Mouse (Mus musculus): ENCODE measurements around the gene Egfr.

The Egfr gene

GRCm38 (mm10) chr11:16823830-16824545 lies 72.0 kb downstream of the Egfr start:
- DNase-seq (ENCODE audit: low read depth, low spot score): peak; percentile 9

GRCm38 (mm10) chr11:16829468-16829867 lies 77.5 kb downstream of the Egfr start:
- DNase-seq (ENCODE audit: low read depth, low spot score): no peak

- DNase-seq (ENCODE audit: low read depth, low spot score): peak; percentile 6
These were observed 78.7 kb downstream of the Egfr start for GRCm38 (mm10) chr11:16830531-16831227.

GRCm38 (mm10) chr11:16831974-16832464 lies 80.0 kb downstream of the Egfr start:
- no peak for DNase-seq (ENCODE audit: low read depth, low spot score)

GRCm38 (mm10) chr11:16838772-16839171 lies 86.8 kb downstream of the Egfr start:
- DNase-seq (ENCODE audit: low read depth, low spot score): no peak

- DNase-seq (ENCODE audit: low read depth, low spot score): no peak
These were observed 90.9 kb downstream of the Egfr start for GRCm38 (mm10) chr11:16842924-16843323.

- DNase-seq (ENCODE audit: low read depth, low spot score): peak; percentile 7
These were observed 92.0 kb downstream of the Egfr start for GRCm38 (mm10) chr11:16843889-16844568.

- no peak for DNase-seq (ENCODE audit: low read depth, low spot score)
These were observed 96.9 kb downstream of the Egfr start for GRCm38 (mm10) chr11:16848881-16849280.

GRCm38 (mm10) chr11:16851361-16851760 lies 99.4 kb downstream of the Egfr start:
- DNase-seq (ENCODE audit: low read depth, low spot score): no peak

GRCm38 (mm10) chr11:16854111-16854510 lies 102.1 kb downstream of the Egfr start:
- no peak for DNase-seq (ENCODE audit: low read depth, low spot score)

- no peak for DNase-seq (ENCODE audit: low read depth, low spot score)
These were observed 105.3 kb downstream of the Egfr start for GRCm38 (mm10) chr11:16857346-16857745.

- no peak for DNase-seq (ENCODE audit: low read depth, low spot score)
These were observed 109.0 kb downstream of the Egfr start for GRCm38 (mm10) chr11:16861037-16861436.

GRCm38 (mm10) chr11:16863547-16863946 lies 111.5 kb downstream of the Egfr start:
- no peak for DNase-seq (ENCODE audit: low read depth, low spot score)

GRCm38 (mm10) chr11:16864980-16865561 lies 113.1 kb downstream of the Egfr start:
- no peak for DNase-seq (ENCODE audit: low read depth, low spot score)

GRCm38 (mm10) chr11:16868051-16868450 lies 116.0 kb downstream of the Egfr start:
- no peak for DNase-seq (ENCODE audit: low read depth, low spot score)

- DNase-seq (ENCODE audit: low read depth, low spot score): peak; percentile 67
These were observed 117.5 kb downstream of the Egfr start for GRCm38 (mm10) chr11:16869506-16869905.

- peak; percentile 69 for DNase-seq (ENCODE audit: low read depth, low spot score)
These were observed 119.1 kb downstream of the Egfr start for GRCm38 (mm10) chr11:16871120-16871519.

- no peak for DNase-seq (ENCODE audit: low read depth, low spot score)
These were observed 125.8 kb downstream of the Egfr start for GRCm38 (mm10) chr11:16877676-16878378.

- no peak for DNase-seq (ENCODE audit: low read depth, low spot score)
These were observed 129.9 kb downstream of the Egfr start for GRCm38 (mm10) chr11:16881932-16882331.

- no peak for DNase-seq (ENCODE audit: low read depth, low spot score)
These were observed 134.1 kb downstream of the Egfr start for GRCm38 (mm10) chr11:16886152-16886551.

GRCm38 (mm10) chr11:16888086-16888485 lies 136.1 kb downstream of the Egfr start:
- no peak for DNase-seq (ENCODE audit: low read depth, low spot score)

Data from R1 (cell line).